Mouse (Mus musculus): Measurements from ENCODE around the gene Cmtm3. TPM values are rescaled to one million over a fixed set of nuclear protein-coding genes. Genes with fewer than 3 reads are reported as not detected.

Gene Cmtm3
- total and polyA plus RNA-seq, 2 experiments: 6.3 to 24.6 TPM

- Histone ChIP-seq H3K79me2 (ENCODE audit: control insufficient read depth, insufficient read depth, low read length) (no peaks in the 10 kb centered on the region), H3K9ac (ENCODE audit: low read depth, low read length) (no peak overlapping the region), H3K27me3 (ENCODE audit: control insufficient read depth, insufficient read depth, low read length) (no peaks in the 10 kb centered on the region), H3K4me1 (ENCODE audit: control insufficient read depth, insufficient read depth, low read length) (no peaks in the 10 kb centered on the region; the same call in 1 of the 2 replicates), H3K36me3 (ENCODE audit: control insufficient read depth, insufficient read depth, low read length) (no peaks in the 10 kb centered on the region), H3K27ac (replicated peaks; ENCODE audit: insufficient read depth, low read depth, low read length) (peak overlapping the region; percentile 12; the same call in 1 of the 2 replicates), H3K4me3 (ENCODE audit: insufficient read depth, low read depth, low read length) (no peak overlapping the region)
- TF ChIP-seq POLR2A (IDR thresholded peaks at IDR 0.05; ENCODE audit: extremely low read depth, insufficient read depth, low read length) (no peak), CTCF (IDR thresholded peaks at IDR 0.05; ENCODE audit: low read depth, low read length) (no peak)
- WGBS: 77% methylated on average over 1 of the region's 1 CpGs
- peak; percentile 25 for DNase-seq (ENCODE audit: extremely low read depth, low read depth, low spot score)
These were observed 5.0 kb upstream of the Cmtm3 start for GRCm38 (mm10) chr8:104334196-104334595.

DNA sequence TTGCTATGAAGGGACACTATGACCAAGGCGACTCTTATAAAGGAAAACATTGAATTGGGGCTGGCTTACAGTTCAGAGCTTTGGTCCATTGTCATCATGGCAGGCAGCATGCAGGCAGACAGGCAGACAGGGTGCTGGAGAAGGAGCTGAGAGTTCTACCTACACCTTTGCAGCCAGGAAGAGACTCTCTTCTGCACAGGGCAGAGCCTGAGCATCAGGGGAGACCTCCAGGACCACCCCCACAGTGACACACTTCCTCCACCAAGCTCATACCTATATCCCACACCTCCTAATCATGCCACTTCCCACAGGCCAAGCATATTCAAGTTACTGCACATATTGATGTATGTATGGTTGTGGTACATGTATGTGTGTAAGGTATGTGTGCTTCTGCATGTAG, 2.4 kb upstream of the Cmtm3 start:
- no peak for DNase-seq (ENCODE audit: extremely low read depth, low read depth, low spot score)
- H3K27ac ChIP-seq (replicated peaks; ENCODE audit: insufficient read depth, low read depth, low read length): no peak overlapping the region
- no peaks in the 10 kb centered on the region for H3K27me3 ChIP-seq (ENCODE audit: control insufficient read depth, insufficient read depth, low read length)
- H3K4me1 ChIP-seq (ENCODE audit: control insufficient read depth, insufficient read depth, low read length): no peaks in the 10 kb centered on the region; the same call in none of the 2 replicates
- no peak overlapping the region for H3K9ac ChIP-seq (ENCODE audit: low read depth, low read length)
- no peak overlapping the region for H3K4me3 ChIP-seq (ENCODE audit: insufficient read depth, low read depth, low read length)
- WGBS: 89% methylated on average over 1 of the region's 1 CpGs
- TF ChIP-seq CTCF (IDR thresholded peaks at IDR 0.05; ENCODE audit: low read depth, low read length) (no peak), POLR2A (IDR thresholded peaks at IDR 0.05; ENCODE audit: extremely low read depth, insufficient read depth, low read length) (no peak)
- no peaks in the 10 kb centered on the region for H3K36me3 ChIP-seq (ENCODE audit: control insufficient read depth, insufficient read depth, low read length)
- no peaks in the 10 kb centered on the region for H3K79me2 ChIP-seq (ENCODE audit: control insufficient read depth, insufficient read depth, low read length)

- no peak overlapping the region for H3K27ac ChIP-seq (replicated peaks; ENCODE audit: insufficient read depth, low read depth, low read length)
- H3K79me2 ChIP-seq (ENCODE audit: control insufficient read depth, insufficient read depth, low read length): no peaks in the 10 kb centered on the region
- no peaks in the 10 kb centered on the region for H3K36me3 ChIP-seq (ENCODE audit: control insufficient read depth, insufficient read depth, low read length)
- TF ChIP-seq POLR2A (IDR thresholded peaks at IDR 0.05; ENCODE audit: extremely low read depth, insufficient read depth, low read length) (no peak), CTCF (IDR thresholded peaks at IDR 0.05; ENCODE audit: low read depth, low read length) (no peak)
- no peak for DNase-seq (ENCODE audit: extremely low read depth, low read depth, low spot score)
- no peaks in the 10 kb centered on the region for H3K27me3 ChIP-seq (ENCODE audit: control insufficient read depth, insufficient read depth, low read length)
- no peak overlapping the region for H3K9ac ChIP-seq (ENCODE audit: low read depth, low read length)
- no peaks in the 10 kb centered on the region; the same call in none of the 2 replicates for H3K4me1 ChIP-seq (ENCODE audit: control insufficient read depth, insufficient read depth, low read length)
- H3K4me3 ChIP-seq (ENCODE audit: insufficient read depth, low read depth, low read length): no peak overlapping the region
- WGBS: 70% methylated on average over 3 of the region's 3 CpGs
These were observed 1.3 kb upstream of the Cmtm3 start for GRCm38 (mm10) chr8:104337890-104338289.

DNA sequence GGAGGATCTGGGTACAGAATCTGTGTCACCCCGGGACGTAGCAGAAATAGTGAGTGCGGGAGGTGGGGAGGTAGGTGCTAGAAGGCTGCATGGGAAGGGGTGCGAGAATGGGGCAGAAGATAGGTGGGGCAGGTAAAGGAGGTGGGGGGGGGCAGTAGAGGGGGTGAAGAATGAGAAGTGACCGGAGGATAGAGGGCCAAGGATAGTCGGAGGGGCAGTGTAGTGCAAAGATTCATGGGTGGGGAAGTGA, 698 bp downstream of the Cmtm3 start:
- no peak for DNase-seq (ENCODE audit: extremely low read depth, low read depth, low spot score)
- Histone ChIP-seq H3K27me3 (ENCODE audit: control insufficient read depth, insufficient read depth, low read length) (no peaks in the 10 kb centered on the region), H3K4me1 (ENCODE audit: control insufficient read depth, insufficient read depth, low read length) (no peaks in the 10 kb centered on the region; the same call in none of the 2 replicates), H3K79me2 (ENCODE audit: control insufficient read depth, insufficient read depth, low read length) (no peaks in the 10 kb centered on the region), H3K4me3 (ENCODE audit: insufficient read depth, low read depth, low read length) (peak overlapping the region; percentile 79), H3K36me3 (ENCODE audit: control insufficient read depth, insufficient read depth, low read length) (no peaks in the 10 kb centered on the region), H3K9ac (ENCODE audit: low read depth, low read length) (peak overlapping the region; percentile 47), H3K27ac (replicated peaks; ENCODE audit: insufficient read depth, low read depth, low read length) (peak overlapping the region; percentile 45)
- 7% methylated on average over 6 of the region's 6 CpGs for WGBS
- no peak for TF ChIP-seq POLR2A (IDR thresholded peaks at IDR 0.05; ENCODE audit: extremely low read depth, insufficient read depth, low read length)
- no peak for TF ChIP-seq CTCF (IDR thresholded peaks at IDR 0.05; ENCODE audit: low read depth, low read length)

DNA sequence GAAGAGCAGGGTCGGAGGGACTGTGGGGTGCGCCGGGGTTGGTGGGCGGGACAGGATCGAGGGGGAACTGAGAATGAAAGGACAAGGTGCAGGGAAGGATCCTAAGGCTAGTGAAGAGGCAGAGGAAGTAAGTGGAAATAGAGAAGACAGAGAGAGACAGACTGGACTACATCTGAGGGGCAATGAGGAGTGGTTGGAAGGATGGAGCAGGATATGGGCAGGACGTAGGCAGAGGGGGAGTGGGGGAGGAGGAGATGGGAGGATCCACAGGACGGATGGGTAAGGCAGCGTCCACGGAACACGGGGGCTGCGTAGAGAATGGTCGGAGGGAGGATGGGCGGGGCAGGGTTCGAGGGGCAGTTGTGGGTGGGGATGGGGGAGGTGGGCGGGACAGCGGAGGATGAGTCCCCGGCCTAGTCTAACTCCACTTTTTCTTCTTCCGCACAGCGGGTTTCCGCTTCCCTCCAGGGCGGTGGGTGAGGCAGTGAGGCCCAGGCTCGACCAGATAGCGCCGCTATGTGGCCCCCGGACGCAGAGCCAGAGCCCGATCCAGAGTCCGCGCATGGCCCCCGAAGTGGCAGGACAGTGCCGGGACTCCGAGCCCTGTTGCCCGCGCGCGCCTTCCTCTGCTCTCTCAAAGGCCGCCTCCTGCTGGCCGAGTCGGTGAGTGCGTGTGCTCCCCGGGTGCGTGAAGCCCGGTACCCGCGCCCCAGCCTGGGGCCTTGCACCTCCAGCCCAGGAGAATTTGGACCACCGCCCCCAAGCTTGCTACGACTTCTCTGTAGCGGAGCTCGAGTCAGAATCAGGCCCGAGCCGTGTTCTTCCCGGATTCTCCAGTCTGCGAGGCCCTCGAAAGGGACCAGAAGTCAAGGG, 1.3 kb downstream of the Cmtm3 start:
- H3K4me3 ChIP-seq (ENCODE audit: insufficient read depth, low read depth, low read length): peak overlapping the region; percentile 79
- no peaks in the 10 kb centered on the region for H3K79me2 ChIP-seq (ENCODE audit: control insufficient read depth, insufficient read depth, low read length)
- TF ChIP-seq POLR2A (IDR thresholded peaks at IDR 0.05; ENCODE audit: extremely low read depth, insufficient read depth, low read length): no peak
- TF ChIP-seq CTCF (IDR thresholded peaks at IDR 0.05; ENCODE audit: low read depth, low read length): peak; percentile 42
- DNase-seq (ENCODE audit: extremely low read depth, low read depth, low spot score): peak; percentile 39
- H3K4me1 ChIP-seq (ENCODE audit: control insufficient read depth, insufficient read depth, low read length): no peaks in the 10 kb centered on the region; the same call in none of the 2 replicates
- peak overlapping the region; percentile 75 for H3K27ac ChIP-seq (replicated peaks; ENCODE audit: insufficient read depth, low read depth, low read length)
- WGBS: 2% methylated on average over 52 of the region's 54 CpGs
- H3K9ac ChIP-seq (ENCODE audit: low read depth, low read length): peak overlapping the region; percentile 76
- no peaks in the 10 kb centered on the region for H3K27me3 ChIP-seq (ENCODE audit: control insufficient read depth, insufficient read depth, low read length)
- no peaks in the 10 kb centered on the region for H3K36me3 ChIP-seq (ENCODE audit: control insufficient read depth, insufficient read depth, low read length)

DNA sequence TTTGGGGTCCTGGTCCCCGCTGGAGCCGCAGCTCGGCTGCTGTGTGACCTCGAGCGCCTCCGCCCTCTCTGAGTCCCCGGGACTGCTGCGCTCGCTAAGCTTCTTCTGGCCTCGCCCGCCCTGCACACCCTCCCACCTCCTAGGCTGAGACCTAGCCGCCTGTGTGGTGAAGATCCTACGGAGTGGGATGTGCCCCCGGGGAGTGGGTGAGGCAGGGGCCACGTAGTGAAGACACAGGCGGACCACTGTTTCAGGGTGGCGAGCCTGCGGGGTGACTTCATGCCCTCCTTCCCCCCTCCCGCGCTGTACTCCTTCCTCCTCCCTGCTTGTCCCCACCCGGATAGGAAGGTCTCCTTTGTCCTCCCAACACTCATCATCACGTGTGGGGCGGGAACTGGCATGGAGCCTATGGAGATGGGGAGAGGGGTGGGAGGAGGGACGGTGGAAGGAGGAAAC, 1.9 kb downstream of the Cmtm3 start:
- peak overlapping the region; percentile 75 for H3K27ac ChIP-seq (replicated peaks; ENCODE audit: insufficient read depth, low read depth, low read length)
- H3K9ac ChIP-seq (ENCODE audit: low read depth, low read length): peak overlapping the region; percentile 76
- WGBS: 15% methylated on average over 24 of the region's 24 CpGs
- TF ChIP-seq POLR2A (IDR thresholded peaks at IDR 0.05; ENCODE audit: extremely low read depth, insufficient read depth, low read length): 0 out of 2 replicates have a peak, but pooled peaks have one; percentile 33
- TF ChIP-seq CTCF (IDR thresholded peaks at IDR 0.05; ENCODE audit: low read depth, low read length): no peak
- no peaks in the 10 kb centered on the region for H3K79me2 ChIP-seq (ENCODE audit: control insufficient read depth, insufficient read depth, low read length)
- no peaks in the 10 kb centered on the region; the same call in none of the 2 replicates for H3K4me1 ChIP-seq (ENCODE audit: control insufficient read depth, insufficient read depth, low read length)
- H3K27me3 ChIP-seq (ENCODE audit: control insufficient read depth, insufficient read depth, low read length): no peaks in the 10 kb centered on the region
- peak overlapping the region; percentile 79 for H3K4me3 ChIP-seq (ENCODE audit: insufficient read depth, low read depth, low read length)
- H3K36me3 ChIP-seq (ENCODE audit: control insufficient read depth, insufficient read depth, low read length): no peaks in the 10 kb centered on the region
- DNase-seq (ENCODE audit: extremely low read depth, low read depth, low spot score): peak; percentile 38
